Mouse (Mus musculus) testis, adult 2 months (tissue): ENCODE data around the gene Rps16. TPM values are rescaled to one million over a fixed set of nuclear protein-coding genes. Genes with fewer than 3 reads are reported as not detected.

Experiments
- H3K27ac ChIP-seq: fragments of 200-500 bp; 2 replicates; pipeline ENCODE4 v1.5.1; 2012; ENCODE audit warnings: low read depth, low read length; ENCODE audit not compliant: control insufficient read depth, insufficient read depth
- H3K27me3 ChIP-seq: fragments of 200-500 bp; 2 replicates; pipeline ENCODE4 v1.6.1; 2012; ENCODE audit warnings: mild to moderate bottlenecking, low read length, moderate library complexity; ENCODE audit not compliant: control insufficient read depth, insufficient read depth
- H3K36me3 ChIP-seq: fragments of 200-500 bp; 2 replicates; pipeline ENCODE4 v1.6.1; 2012; ENCODE audit warnings: mild to moderate bottlenecking, low read length; ENCODE audit not compliant: control insufficient read depth, insufficient read depth
- H3K4me1 ChIP-seq: fragments of 200-500 bp; 2 replicates; pipeline ENCODE4 v1.6.1; 2012; ENCODE audit warnings: low read length; ENCODE audit not compliant: control insufficient read depth, insufficient read depth
- H3K4me3 ChIP-seq: fragments of 200-500 bp; 2 replicates; pipeline ENCODE4 v1.5.1; 2012; ENCODE audit warnings: low read depth, mild to moderate bottlenecking, low read length, moderate library complexity, mixed read lengths; ENCODE audit not compliant: control insufficient read depth
- CTCF ChIP-seq: fragments of 200-500 bp; IDR thresholded peaks from 2 replicates; pipeline ENCODE4 v1.5.1; 2012; ENCODE audit warnings: low read depth, mild to moderate bottlenecking, inconsistent platforms, low read length, moderate library complexity; ENCODE audit not compliant: control insufficient read depth, insufficient read depth, insufficient replicate concordance
- POLR2A ChIP-seq: fragments of 200-500 bp; IDR thresholded peaks from 2 replicates; pipeline ENCODE4 v1.6.1; 2012; ENCODE audit warnings: low read depth, mild to moderate bottlenecking, inconsistent platforms, low read length, moderate library complexity; ENCODE audit not compliant: control insufficient read depth
- polyA plus RNA-seq: library from polyadenylated mRNA; depleted of rRNA; stranded (reverse); fragments of >200 nt; gene quantifications from 2 replicates; pipeline ENCODE4 v1.2.3, GENCODE M21; 2012

Rps16 gene
- polyA plus RNA-seq, 1 experiment: 227 TPM

GRCm38 (mm10) chr7:28368276-28368920, 17.9 kb downstream of the Rps16 start:
- H3K36me3 ChIP-seq: no peaks in the 10 kb centered on the region; the same call in 1 of the 2 replicates
- H3K4me3 ChIP-seq: no peak overlapping the region
- TF ChIP-seq POLR2A (no peak), CTCF (no peak)

GRCm38 (mm10) chr7:28370051-28370450, 19.6 kb downstream of the Rps16 start:
- TF ChIP-seq CTCF: no peak
- no peak for TF ChIP-seq POLR2A
- H3K4me3 ChIP-seq: no peak overlapping the region
- no peaks in the 10 kb centered on the region; the same call in 1 of the 2 replicates for H3K36me3 ChIP-seq
- H3K27ac ChIP-seq: no peak overlapping the region
- no peaks in the 10 kb centered on the region for H3K27me3 ChIP-seq
- peaks cover 16% of the 10 kb centered on the region for H3K4me1 ChIP-seq

More at GRCm38 (mm10) chr7:28368276-28368920, 17.9 kb downstream of the Rps16 start:
- H3K27me3 ChIP-seq: no peaks in the 10 kb centered on the region
- H3K27ac ChIP-seq: no peak overlapping the region
- peaks cover 15% of the 10 kb centered on the region for H3K4me1 ChIP-seq

- Histone ChIP-seq H3K4me1 (peaks cover 23% of the 10 kb centered on the region), H3K4me3 (peak overlapping the region; percentile 92), H3K27me3 (no peaks in the 10 kb centered on the region), H3K27ac (no peak overlapping the region; the same call in 1 of the 2 replicates), H3K36me3 (no peaks in the 10 kb centered on the region; the same call in 1 of the 2 replicates)
- TF ChIP-seq CTCF (no peak), POLR2A (no peak)
These were observed 20.6 kb downstream of the Rps16 start for GRCm38 (mm10) chr7:28370977-28371513.

GRCm38 (mm10) chr7:28371514-28371989, 21.1 kb downstream of the Rps16 start:
- peaks cover 26% of the 10 kb centered on the region for H3K4me1 ChIP-seq
- no peaks in the 10 kb centered on the region for H3K27me3 ChIP-seq
- peak overlapping the region; percentile 92 for H3K4me3 ChIP-seq
- peak overlapping the region; percentile 90 for H3K27ac ChIP-seq
- TF ChIP-seq POLR2A (no peak), CTCF (no peak)
- H3K36me3 ChIP-seq: no peaks in the 10 kb centered on the region; the same call in 1 of the 2 replicates

- peaks cover 28% of the 10 kb centered on the region for H3K4me1 ChIP-seq
- H3K4me3 ChIP-seq: peak within 1 kb of the TSS; percentile 92
- no peaks in the 10 kb centered on the region; the same call in 1 of the 2 replicates for H3K36me3 ChIP-seq
- TF ChIP-seq POLR2A: peak; percentile 32; the same call in 1 of the 2 replicates
- TF ChIP-seq CTCF: peak; percentile 19; the same call in 1 of the 2 replicates
- no peaks in the 10 kb centered on the region for H3K27me3 ChIP-seq
- H3K27ac ChIP-seq: peak within 1 kb of the TSS; percentile 90
These were observed 22.0 kb downstream of the Rps16 start, which contains the start of gene Plekhg2 for GRCm38 (mm10) chr7:28372251-28373108. TSS of gene Plekhg2 (minus strand) at chr7:28372599.

GRCm38 (mm10) chr7:28373131-28373581, 22.7 kb downstream of the Rps16 start:
- no peaks in the 10 kb centered on the region for H3K27me3 ChIP-seq
- peaks cover 35% of the 10 kb centered on the region for H3K4me1 ChIP-seq
- no peaks in the 10 kb centered on the region for H3K36me3 ChIP-seq
- no peak for TF ChIP-seq POLR2A
- TF ChIP-seq CTCF: no peak
- peak overlapping the region; percentile 72 for H3K27ac ChIP-seq
- H3K4me3 ChIP-seq: peak overlapping the region; percentile 92
